Mouse (Mus musculus) megakaryocyte-erythroid progenitor cell, adult 5-6 weeks (primary cell): ENCODE results near the gene Nqo1. TPM values are rescaled to one million over a fixed set of nuclear protein-coding genes. Genes with fewer than 3 reads are reported as not detected.

Experiments
- total RNA-seq, 2 experiments: library from RNA; stranded (forward) in 1 of 2; stranded (reverse) in 1 of 2; fragments of 200-1000, 215-1000 nt in 1 of 2; fragments of >200 nt in 1 of 2; fragmentation: Nextera tagmentation in 1 of 2; gene quantifications; 2 replicates each; pipeline ENCODE4 v1.2.3; 2014 to 2017

Gene Nqo1
- total RNA-seq, 2 experiments from 2014 or later: 30.2 to 30.4 TPM

Other genes with a start within 250 kb of the Nqo1 start
- 25.8 and 29.9 TPM in 2 replicates for gene Nfat5, start 109.7 kb downstream of the Nqo1 start, total RNA-seq (2014; fragmentation: Nextera tagmentation)
- gene Nfat5, start 109.7 kb downstream of the Nqo1 start, total RNA-seq (2017): 16.6 and 23.4 TPM in 2 replicates
- 78.1 and 79.8 TPM in 2 replicates for gene Nob1, start 21.8 kb upstream of the Nqo1 start, total RNA-seq (2014; fragmentation: Nextera tagmentation)
- gene Nob1, start 21.8 kb upstream of the Nqo1 start, total RNA-seq (2017): 46.1 and 50.2 TPM in 2 replicates
- gene Wwp2, start 33.2 kb upstream of the Nqo1 start, total RNA-seq (2014; fragmentation: Nextera tagmentation): 39.4 and 53.2 TPM in 2 replicates
- 33.3 and 57.3 TPM in 2 replicates for gene Wwp2, start 33.2 kb upstream of the Nqo1 start, total RNA-seq (2017)
- 258 and 283 TPM in 2 replicates for gene Psmd7, start 185.3 kb upstream of the Nqo1 start, total RNA-seq (2014; fragmentation: Nextera tagmentation)
- 192 and 261 TPM in 2 replicates for gene Psmd7, start 185.3 kb upstream of the Nqo1 start, total RNA-seq (2017)